Mouse (Mus musculus) adrenal gland, postnatal 25 days (tissue): ENCODE results near the gene Fstl4. TPM values are rescaled to one million over a fixed set of nuclear protein-coding genes. Genes with fewer than 3 reads are reported as not detected.

ENCODE experiments used
- DNase-seq: peaks from one replicate; pipeline ENCODE4 v3.0.0; 2021; ENCODE audit warnings: mixed read lengths
- total RNA-seq: library from RNA; stranded (reverse); gene quantifications from 2 replicates; pipeline ENCODE4 v1.2.3, GENCODE M21; 2021

Gene Fstl4
- total RNA-seq, 1 experiment from 2014 or later = 0.91 TPM

DNA sequence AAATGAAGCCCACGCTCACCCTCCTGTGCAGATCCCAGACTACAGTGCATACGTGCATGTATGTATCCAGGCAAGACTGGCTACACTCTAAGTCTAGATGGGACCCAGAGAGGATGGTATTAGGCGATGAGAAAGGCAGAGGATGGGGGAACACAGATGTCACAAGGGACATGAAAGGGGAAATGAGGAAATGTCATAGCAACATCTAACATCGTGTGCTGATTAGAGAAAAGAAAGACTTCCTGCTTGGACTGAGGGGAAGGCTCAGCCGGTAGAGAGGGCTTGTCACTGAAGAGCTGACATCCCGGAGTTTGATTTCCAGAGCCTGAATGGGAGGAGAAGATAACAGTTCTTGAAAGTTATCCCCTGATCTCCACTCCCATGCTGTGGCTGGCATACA lies 150.0 kb downstream of the Fstl4 start:
- no peak for DNase-seq

DNA sequence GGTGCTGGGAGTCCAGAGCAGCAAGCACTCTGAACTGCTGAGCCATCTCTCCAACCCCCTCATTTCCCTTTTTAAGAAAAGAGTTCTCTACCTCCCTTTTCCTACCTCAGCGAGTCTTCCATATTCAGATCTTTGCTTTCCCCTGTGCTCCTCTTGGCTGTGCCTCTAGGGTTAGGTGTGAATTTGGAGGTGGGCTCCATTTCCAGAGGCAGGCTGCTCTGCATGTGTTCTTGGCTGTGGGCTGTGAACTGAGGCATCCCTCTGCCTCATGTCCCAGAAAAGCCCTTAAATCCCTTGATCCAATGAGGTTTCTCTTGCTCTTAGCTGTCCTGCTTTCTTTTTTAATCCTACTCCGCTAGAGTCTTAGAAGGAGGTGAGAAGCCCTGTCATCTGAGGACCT lies 151.2 kb downstream of the Fstl4 start:
- no peak for DNase-seq

DNA sequence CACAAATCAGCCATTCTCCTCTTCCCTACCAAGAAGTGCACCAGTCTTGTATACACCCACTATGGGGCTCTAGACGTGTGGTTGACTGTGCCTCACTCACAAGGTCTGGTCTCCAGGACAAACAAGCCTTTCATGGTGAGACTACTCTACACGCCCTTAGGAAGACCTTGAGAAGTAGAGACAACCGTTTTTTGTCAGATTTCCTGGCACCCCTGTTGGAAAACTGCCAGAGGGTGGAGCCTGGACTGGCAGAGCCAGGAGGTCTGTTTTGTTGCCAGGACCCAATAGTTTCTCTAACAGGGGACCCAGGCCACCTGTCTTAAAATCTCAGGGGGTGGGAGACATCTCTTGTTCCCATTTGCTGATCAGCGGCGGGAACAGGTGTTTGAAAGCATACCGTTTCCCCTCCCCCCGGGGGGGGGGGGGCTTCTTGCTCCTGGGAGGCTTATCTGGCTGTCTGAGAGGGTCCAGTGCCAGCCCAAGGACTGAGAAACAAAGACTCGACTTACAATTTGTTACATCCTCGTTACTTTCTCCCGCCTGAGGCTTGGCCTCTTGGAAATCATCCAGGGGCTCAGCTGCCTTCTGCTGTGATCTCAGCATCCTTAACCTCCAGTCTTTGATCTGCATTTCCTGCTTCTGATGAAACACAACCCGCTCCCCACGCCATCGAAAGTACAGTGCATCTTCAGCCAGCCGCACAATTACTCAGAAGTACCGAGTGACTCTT lies 155.0 kb downstream of the Fstl4 start:
- DNase-seq = peak; percentile 52

DNA sequence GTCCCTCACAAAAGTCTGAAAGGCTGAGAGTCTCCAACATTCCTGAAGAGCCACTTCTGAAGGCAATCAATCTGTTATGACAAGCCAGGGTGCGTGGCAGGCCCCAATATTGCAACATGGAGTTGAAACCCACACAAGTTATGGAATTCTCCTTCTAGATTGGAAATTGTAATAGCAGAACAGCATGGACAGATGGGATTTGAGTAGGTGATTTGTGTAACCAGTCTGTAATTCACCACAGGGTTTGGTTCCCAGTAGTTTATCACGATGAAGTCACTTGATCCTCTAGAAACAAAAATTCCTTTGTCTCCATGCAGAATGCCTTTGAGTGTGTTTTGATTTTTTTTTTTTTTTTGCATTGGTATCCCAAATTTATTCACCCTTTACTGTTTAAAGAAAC lies 159.8 kb downstream of the Fstl4 start:
- DNase-seq = no peak

DNA sequence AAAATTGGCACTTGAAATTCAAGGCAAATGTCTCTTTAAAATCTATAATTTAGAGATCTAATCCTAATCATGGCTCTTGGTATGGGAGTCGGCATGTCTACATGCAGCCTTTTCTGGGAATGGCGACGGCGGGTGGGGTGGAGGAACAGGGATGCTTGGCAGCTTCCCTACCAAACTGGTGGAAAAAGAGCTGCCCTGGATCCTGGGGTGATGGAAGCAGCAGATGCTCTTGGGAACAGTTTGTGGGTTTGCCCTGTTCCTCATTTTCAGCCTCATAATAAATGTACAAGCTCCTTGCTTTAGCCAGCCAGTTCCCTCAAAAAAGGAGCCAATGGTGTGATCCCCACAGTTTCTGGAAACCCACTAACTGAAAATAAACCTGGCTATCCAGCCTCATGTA lies 163.9 kb downstream of the Fstl4 start:
- no peak for DNase-seq

DNA sequence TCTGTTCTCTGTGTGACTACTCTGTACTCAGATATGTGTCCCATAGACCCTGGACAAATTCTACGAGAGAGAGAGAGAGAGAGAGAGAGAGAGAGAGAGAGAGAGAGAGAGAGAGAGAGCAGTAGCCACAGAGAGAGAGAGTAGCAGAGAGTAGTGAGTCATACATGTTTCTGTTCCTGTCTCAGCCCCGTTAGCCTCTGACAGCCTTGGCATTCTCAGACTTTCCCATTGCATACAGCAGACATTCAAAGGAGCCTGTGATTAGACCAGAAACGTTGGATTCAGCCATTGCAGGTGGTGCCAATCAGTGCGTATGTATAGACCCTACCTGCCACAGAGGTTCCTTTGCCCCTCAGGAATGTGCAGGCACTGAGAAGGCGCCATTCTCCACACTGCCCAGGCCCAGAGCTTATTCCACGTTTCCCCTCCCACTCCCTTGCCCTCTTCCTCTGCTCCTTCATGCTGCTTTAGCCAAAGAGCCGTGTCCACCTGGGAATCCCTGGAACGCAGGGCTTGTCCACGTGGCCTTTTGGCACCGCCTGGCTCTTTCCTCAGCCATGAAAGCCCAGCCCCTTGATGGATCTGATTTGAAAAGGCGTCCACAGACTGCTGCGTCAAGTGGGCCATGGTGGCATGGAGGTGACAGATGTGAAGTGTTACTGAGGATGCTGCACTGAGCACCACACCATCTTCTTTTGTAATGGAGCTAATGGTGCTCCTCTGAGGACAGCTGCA lies 175.1 kb downstream of the Fstl4 start:
- DNase-seq = no peak

DNA sequence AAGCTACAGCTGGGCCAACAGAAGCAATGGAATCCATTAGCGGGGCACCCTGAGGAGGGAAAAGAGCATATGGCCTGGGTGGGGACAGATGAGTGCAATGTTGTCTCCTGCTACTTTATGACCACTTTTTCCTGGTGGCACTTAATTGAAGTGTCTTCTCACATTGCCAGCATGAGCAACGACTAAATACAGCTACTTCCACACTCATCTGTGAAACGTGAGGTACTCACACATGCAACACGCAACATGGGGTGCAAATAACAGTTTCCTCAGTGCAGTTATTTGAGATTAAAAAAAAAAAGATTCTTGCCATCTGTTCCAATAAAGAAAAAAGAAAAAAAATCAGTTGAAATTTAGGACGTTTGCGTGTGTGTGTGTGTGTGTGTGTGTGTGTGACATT lies 178.5 kb downstream of the Fstl4 start:
- DNase-seq = no peak

DNA sequence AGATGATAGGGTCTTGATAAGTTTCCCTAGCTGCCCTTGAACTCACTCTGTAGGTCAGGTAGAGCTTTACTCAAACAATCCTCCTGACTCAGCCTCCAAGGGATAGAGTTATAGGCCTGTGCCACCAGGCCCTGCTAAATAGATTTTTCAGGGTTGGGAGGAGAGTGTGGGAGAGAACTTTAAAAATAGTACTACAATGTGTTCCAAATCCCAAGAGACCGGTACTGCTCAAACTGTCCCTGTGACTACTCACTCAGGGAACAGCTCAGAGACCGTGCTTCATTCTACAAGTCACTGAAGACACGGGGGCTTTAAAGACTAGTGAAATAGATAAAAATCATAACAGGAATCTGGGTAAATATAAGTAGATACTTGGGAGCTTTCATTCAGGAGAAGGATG lies 190.6 kb downstream of the Fstl4 start:
- no peak for DNase-seq

DNA sequence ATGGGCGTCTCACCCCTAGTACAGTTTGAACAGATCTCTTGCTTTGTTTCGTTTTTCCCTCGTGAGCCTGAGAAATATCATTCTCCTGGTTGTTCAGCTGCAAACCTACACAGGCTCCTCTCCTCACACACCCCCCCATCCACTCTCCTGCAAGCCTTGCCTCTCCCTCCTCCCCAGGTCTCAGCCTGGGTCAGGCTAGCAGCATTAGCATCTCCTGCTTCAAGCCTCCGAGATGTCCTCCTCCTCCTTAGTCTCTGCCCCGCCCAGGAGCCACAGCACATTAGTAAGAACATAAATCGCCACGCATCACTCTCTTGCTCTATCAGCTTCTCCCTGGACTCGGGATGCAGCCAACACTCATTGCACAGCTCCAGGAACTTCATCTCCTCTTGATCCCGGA lies 204.4 kb downstream of the Fstl4 start:
- no peak for DNase-seq

DNA sequence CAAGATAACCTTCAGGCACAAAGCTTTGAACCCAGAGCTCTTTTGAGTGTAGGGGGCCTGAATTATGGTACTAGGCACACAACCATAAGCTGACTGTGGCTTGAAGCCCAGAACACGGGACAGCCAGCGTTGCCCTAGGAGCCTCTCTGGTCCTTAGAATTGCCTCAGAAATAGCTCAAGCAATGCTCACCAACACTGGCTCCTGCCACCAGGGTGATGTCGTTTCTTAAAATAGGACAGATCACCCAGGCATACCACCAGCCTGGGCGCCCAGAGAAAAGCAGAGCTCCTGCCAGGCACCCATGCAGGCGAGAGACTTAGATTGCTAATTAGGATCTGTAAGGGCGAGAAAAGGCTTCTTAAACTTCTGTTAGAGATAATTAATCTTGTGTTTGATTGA lies 206.0 kb downstream of the Fstl4 start:
- no peak for DNase-seq

DNA sequence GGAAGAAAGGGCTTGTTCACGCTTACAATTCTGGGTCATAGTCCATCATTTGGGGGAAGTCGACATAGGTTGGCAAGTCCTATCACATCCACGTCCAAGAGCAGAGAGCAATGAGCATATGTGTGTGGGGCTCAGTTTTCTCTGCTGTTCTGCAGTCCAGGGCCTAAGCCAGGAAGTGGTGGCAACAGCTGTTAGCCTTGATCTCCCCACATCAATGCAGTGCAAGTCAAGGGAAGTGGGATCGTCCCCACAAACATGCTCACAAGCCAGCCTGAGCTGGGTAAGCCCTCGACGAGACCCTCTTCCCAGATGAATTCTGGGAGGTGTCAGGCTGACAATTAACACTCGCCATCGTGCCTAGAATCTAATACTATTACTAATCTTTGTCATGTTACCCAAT lies 222.6 kb downstream of the Fstl4 start:
- DNase-seq = no peak

DNA sequence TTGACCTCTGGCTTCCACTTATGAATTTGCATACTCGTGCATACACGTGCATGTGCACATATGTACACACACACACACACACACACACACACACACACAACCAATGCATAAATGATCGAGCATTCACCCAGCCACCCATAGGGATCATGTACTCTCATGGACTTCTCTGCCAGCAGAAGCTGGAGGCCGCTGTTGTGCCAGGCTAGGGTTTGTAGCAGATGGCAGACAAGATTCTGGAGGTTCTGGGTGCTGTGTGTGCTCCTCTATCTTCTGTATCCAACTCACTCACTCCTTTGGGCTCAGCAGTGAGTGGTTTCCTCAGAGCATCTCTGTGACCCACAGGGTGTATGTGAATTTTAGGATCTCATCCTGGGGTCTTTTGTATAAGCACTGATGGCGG lies 230.3 kb downstream of the Fstl4 start:
- no peak for DNase-seq

DNA sequence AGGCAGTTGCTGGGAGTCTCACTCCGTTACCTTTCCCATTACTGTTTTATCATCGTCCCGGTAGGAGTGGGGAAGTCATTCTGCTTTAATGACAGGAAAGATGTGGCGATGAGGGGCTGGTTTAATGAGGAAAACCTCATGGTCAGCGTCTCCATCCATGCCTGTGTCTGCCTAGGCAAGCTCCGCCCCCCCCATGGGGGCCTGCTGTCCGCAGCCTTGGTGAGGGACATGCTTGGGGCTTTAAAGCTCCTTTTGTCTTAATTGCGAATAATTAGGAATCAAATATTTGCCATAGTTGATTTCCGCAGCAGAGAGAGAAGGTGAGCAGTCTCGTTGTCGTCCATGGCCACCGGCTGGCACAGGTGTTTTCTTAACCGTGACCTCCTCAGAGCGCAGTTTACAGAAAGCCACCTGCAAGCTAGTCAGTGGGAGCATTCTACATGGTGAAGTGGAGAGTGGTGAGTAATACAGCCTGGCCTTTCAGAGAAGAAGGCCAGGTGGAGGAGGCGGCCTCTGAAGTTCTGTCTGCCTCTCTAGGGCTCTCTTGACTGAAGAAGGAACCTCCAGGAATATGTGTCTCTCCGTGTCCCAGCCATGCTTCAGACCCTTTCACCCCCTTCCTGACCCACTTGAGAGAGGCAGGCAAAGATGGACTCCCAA lies 232.1 kb downstream of the Fstl4 start:
- no peak for DNase-seq

DNA sequence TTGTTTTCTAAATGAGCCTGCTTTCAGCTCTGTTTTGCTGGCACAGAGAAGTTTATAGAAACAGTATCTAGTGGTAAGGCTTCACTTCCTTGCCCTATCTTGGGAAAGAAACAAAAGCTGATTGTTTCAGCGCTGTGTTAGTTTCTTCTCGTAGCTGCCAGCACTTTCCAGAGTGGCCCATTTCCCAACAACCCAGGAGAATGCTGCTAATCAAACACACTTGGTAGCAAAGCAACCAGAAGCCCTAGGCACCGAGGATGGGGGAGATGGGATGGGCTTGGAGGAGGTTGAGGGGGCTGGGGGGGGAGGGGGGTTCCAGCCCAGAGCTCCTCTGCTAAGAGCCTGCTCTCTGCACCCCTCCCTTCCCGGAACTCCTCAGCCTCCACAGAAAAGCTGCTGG lies 233.0 kb downstream of the Fstl4 start:
- DNase-seq = no peak

DNA sequence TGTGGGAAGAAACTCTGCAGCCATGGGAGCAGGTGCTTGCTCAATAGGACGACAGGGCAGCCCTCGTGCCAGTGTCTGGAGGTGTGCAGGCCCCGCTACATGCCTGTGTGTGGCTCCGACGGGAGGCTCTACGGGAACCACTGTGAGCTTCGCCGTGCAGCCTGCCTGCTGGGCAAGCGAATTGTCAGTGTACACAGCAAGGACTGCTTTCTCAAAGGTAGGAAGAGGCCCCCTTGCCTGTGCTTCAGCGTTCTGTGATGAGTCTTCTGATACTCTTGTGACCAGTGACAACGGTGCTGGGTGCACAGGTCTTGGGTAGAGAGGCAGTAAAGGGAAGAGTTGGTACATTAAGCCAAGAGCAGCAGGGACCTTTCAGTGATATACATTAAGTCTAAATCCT lies 235.8 kb downstream of the Fstl4 start:
- no peak for DNase-seq

DNA sequence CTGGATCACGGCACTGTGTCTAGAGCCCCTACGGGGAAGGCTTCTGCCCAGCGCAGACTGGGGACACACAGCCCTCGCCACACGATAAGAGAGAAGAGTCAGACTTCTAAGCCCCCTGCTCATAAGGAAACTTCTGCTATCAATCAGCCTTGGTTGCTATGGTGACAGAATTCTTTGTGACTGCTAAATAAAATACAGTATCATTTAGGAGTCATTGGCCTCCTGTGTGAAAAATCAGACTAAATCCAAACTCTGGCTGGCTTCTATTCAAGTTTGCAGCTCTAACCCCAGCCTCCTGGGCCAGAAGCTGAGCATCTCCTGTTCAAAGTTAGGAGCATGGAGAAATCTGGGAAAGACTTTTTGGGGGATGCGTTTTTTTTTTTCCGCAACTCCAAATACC lies 238.9 kb downstream of the Fstl4 start:
- no peak for DNase-seq

DNA sequence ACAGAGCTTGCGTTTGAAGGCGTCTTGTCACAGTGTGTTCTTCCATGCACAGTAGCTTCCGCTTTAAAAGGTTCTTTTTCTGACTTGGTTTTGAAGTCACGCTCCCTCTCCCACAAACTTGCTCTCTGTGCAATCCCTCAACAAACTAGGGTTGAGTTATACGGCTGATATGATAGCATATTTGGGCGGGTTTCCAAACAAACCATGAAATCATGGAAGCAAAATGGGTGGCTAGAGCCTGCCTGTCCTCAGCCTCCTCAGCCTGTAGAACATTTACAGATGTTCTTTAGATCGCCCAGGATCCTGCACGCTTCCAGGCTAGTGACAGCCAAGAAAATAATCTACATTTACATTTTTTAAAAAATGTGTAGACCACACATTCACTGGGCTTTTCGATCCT lies 239.4 kb downstream of the Fstl4 start:
- DNase-seq = no peak

DNA sequence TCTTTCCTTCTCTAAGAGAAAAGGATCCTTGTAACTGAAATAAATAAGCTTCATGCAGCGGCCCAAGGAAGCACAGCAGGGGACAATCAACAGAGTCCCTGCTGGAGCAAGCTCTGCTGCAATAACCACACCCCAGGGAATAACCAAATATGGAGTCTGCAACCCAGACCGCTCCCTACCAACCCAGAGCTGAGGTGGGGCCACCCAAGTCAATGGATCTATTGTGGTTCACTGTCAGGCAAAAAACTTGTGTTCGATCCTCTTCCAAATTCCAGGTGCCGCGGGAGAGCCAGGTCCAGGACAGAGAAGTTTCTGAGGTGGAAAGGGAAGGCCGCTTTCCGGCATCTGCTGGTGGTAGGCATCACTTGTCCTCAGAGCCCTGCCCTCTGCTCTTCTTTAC lies 245.2 kb downstream of the Fstl4 start:
- no peak for DNase-seq

DNA sequence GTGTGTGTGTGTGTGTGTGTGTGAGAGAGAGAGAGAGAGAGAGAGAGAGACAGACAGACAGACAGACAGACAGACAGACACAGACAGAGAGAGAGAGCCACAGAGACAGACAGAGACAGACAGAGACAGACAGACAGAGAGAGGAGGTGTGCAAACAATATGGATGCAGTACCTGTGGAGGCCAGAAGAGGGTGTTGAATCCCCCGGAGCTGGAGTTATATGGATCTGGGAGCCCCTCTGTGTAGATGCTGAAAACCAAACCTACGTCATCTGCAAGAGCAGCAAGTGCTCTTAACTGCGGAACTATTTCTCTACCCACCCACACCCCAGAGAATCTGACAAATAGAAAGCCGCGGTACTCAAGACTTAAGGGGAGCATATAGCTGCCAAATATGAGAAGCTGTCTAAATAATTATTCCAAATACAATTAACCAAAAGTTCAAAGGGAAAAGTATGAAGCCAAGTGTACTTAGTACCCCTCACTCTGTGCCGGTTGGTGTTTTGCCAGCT lies 247.6 kb downstream of the Fstl4 start:
- DNase-seq = no peak

DNA sequence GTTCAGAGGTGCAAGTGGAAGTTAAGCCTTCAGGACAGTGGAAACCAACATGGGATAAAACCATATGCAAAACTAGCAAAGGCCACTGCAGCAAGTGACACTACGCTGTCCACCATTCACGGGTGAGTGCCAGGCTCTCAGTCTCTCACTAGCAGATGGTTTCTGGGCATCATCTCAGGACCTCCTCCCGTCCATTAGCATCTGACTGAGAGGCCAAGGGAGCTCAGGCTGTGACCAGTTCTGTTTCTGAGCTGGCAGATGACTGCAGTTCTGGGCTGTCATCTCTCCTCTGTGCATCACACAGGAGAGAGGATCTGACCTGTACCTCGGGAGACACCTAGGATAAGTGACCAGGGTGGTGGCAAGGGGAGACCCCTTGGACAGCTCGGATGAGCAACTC lies 249.5 kb downstream of the Fstl4 start:
- DNase-seq = no peak

DNA sequence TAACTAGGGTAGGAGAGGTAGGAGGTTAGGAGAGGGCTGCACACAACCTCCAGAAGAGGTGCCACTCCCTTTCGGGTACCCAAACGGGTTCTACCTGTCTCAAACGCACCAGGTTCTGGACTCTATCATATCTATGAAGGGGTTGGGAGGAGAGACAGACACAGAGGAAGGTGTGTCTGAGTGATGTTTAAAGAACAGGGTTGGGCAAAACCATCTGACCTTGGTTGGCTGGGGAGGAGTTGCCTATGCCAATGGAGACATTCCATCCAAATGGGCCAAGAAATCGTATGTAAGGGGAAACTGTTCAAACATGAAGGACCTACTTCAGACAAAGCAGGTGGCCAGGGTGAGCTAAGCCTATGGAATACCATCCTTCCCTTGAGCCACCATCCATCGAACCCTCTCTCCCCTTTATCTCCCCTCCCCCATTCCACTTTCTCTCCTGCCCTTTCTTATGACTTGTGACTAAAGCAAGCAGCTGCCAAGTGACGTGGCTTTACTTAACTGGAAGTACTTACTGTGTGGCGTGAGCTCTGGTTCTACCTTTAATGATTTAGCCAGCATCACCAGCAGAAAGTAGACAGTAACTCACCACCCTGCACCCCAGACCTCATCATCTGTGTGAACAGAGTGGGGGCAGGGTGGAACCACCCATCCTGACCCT lies 252.1 kb downstream of the Fstl4 start:
- DNase-seq = no peak

DNA sequence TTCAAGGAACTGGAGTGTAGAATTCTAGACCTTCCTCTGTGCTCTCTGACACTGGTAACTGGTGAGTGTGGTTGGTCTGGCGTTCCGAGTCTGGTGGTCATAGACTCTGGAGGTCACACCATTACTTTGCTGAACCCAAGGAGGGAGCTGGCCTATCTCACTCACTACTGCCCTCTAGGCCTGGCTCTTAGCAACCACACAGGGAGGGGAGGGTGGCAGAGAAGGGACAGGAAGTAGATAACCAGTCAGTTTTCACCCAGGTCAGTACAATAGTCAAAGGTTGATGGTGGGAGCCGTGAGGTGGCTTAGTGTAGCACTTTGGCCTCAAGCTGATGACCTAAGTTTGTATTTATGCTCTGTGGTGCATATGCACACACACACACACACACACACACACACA lies 255.1 kb downstream of the Fstl4 start:
- DNase-seq = no peak

DNA sequence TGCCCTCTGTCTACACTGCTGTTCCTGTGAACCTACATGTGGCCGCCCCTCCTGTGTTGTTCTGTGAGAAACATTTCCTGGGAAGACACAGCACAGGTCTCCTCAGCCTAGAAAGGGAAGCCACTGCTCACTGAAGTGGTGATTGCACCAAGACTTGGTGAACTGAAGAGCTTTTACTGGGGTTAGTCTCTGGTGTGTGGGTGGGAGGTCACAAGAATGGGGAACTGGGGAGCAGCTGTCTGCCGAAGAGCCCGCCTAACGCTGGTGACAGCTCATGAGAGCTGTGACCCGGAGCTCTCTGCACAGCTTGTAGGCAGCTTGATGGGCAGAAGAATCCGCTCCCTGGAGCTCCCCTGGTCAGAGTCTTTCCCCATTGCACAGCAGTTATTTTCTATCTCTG lies 260.0 kb downstream of the Fstl4 start:
- DNase-seq = no peak
